Mouse (Mus musculus) ES-Bruce4 (cell line): ENCODE data around the gene Casp4. TPM values are rescaled to one million over a fixed set of nuclear protein-coding genes. Genes with fewer than 3 reads are reported as not detected.

Source experiments
- H3K27ac ChIP-seq: 2 replicates; pipeline ENCODE4 v1.5.1; 2012; ENCODE audit warnings: low read length, inconsistent platforms; ENCODE audit not compliant: insufficient read depth
- H3K27me3 ChIP-seq: 2 replicates; pipeline ENCODE4 v1.6.1; 2012; ENCODE audit warnings: mild to moderate bottlenecking, low read length, inconsistent platforms; ENCODE audit not compliant: control insufficient read depth, poor library complexity, insufficient read depth, severe bottlenecking
- H3K36me3 ChIP-seq: 2 replicates; pipeline ENCODE4 v1.6.1; 2012; ENCODE audit warnings: inconsistent platforms, mild to moderate bottlenecking, low read length, moderate library complexity; ENCODE audit not compliant: control insufficient read depth, poor library complexity, insufficient read depth, severe bottlenecking
- H3K4me1 ChIP-seq: one replicate; pipeline ENCODE4 v1.8.1; 2011; ENCODE audit warnings: low read length; ENCODE audit not compliant: control insufficient read depth, insufficient read depth
- H3K4me3 ChIP-seq: 2 replicates; pipeline ENCODE4 v1.5.1; 2011; ENCODE audit warnings: low read depth, mild to moderate bottlenecking, low read length
- H3K9ac ChIP-seq: 2 replicates; pipeline ENCODE4 v1.6.1; 2012; ENCODE audit warnings: low read depth, mild to moderate bottlenecking, inconsistent platforms; ENCODE audit not compliant: poor library complexity, severe bottlenecking
- H3K9me3 ChIP-seq: replicated peaks from 2 replicates; pipeline ENCODE4 v1.6.1; 2012; ENCODE audit warnings: mild to moderate bottlenecking, low read length, inconsistent platforms; ENCODE audit not compliant: control insufficient read depth, poor library complexity, insufficient read depth, severe bottlenecking
- CTCF ChIP-seq: IDR thresholded peaks from one replicate; pipeline ENCODE4 v1.8.1; 2011; ENCODE audit warnings: low read depth, low read length
- EP300 ChIP-seq: IDR thresholded peaks from 2 replicates; pipeline ENCODE4 v1.6.1; 2011; ENCODE audit warnings: low read depth, low read length; ENCODE audit not compliant: insufficient read depth
- POLR2A ChIP-seq: IDR thresholded peaks from one replicate; pipeline ENCODE4 v1.8.1; 2011; ENCODE audit warnings: low read length; ENCODE audit not compliant: insufficient read depth
- polyA plus RNA-seq: library from polyadenylated mRNA; stranded (reverse); fragments of >200 nt; gene quantifications from 2 replicates; pipeline ENCODE4 v1.2.4, GENCODE M21; 2011; ENCODE audit warnings: low read depth; ENCODE audit not compliant: missing spikeins, insufficient read depth, insufficient read length

Gene Casp4
- polyA plus RNA-seq, 1 experiment = 2.4 TPM

DNA sequence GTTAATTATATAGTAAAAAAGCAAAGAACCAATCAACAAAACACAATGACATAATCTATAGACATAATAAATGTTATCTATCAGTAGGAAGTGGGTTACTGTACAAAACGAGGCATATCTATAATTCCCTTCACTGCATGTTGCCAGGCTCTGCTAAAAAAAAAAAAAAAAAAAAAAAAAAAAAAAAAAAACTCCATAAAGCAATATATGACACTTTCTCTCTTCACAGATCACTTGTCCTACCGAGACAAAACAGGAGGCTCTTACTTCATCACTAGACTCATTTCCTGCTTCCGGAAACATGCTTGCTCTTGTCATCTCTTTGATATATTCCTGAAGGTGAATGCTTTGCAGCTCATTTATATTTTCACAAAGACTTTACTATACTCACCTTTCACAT lies 19.6 kb downstream of the Casp4 start:
- H3K4me3 ChIP-seq = no peak overlapping the region
- no peak overlapping the region for H3K27ac ChIP-seq
- H3K9ac ChIP-seq = no peak overlapping the region
- H3K4me1 ChIP-seq = no peaks in the 10 kb centered on the region
- H3K9me3 ChIP-seq = no peaks in the 10 kb centered on the region
- no peaks in the 10 kb centered on the region for H3K36me3 ChIP-seq
- H3K27me3 ChIP-seq = no peaks in the 10 kb centered on the region
- TF ChIP-seq EP300 = no peak
- no peak for TF ChIP-seq CTCF
- no peak for TF ChIP-seq POLR2A

DNA sequence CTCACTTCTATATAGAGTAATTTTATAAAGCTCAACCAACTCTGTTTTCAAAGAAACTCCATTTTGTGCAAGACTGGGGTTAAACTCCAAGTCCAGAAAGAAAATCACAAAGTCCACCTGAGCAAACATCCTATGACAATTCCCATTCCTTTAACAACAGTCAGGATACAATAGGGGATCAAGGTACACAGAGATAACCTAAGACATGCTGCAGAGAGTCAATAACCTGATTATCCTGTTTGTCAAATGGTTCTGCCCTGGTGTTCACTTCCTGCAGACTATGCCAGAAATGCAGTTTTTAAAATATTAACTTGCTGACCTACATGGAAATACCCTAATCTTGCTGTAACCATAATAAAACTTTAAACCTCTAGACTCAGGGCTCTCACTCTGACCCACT lies 23.8 kb downstream of the Casp4 start:
- Histone ChIP-seq H3K4me1 (no peaks in the 10 kb centered on the region), H3K27me3 (no peaks in the 10 kb centered on the region), H3K27ac (no peak overlapping the region), H3K4me3 (no peak overlapping the region), H3K36me3 (no peaks in the 10 kb centered on the region), H3K9ac (no peak overlapping the region), H3K9me3 (no peaks in the 10 kb centered on the region)
- TF ChIP-seq POLR2A (no peak), CTCF (no peak), EP300 (no peak)

DNA sequence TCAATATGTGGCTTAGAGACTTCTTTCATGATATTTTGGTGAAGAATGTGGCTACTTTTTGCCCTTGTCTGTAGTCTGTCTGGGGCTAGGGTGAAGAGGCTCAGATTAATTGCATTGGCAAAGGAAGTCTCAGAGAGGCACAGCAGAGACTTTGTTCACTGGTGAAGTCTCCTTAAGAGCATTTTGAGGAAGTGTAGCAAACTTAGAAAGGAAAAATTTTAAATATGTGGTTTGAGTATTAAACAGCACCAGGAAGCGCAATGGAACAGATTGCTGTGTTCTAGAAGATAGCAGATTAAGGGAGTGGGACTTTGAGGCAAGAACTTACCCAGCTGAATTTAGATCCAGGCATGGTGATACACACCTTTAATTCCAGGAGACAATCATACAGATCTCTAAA lies 24.8 kb downstream of the Casp4 start:
- Histone ChIP-seq H3K4me3 (no peak overlapping the region), H3K4me1 (no peaks in the 10 kb centered on the region), H3K9me3 (no peaks in the 10 kb centered on the region), H3K27ac (no peak overlapping the region), H3K27me3 (no peaks in the 10 kb centered on the region), H3K9ac (no peak overlapping the region), H3K36me3 (no peaks in the 10 kb centered on the region)
- no peak for TF ChIP-seq POLR2A
- TF ChIP-seq CTCF = no peak
- TF ChIP-seq EP300 = no peak

DNA sequence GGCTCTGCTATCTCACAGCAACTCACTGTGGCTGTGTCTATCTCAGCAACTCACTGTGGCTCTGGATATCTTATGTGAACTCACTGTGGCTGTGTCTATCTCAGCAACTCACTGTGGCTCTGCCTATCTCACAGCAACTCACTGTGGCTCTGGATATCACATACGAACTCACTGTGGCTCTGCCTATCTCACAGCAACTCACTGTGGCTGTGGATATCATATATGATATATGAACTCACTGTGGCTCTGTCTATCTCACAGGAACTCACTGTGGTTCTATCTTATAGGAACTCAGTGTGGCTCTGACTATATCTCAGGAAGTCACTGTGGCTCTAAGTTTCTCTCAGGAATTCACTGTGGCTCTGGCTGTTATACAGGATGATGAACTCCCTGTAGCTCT lies 34.5 kb downstream of the Casp4 start:
- Histone ChIP-seq H3K27me3 (no peaks in the 10 kb centered on the region), H3K4me3 (no peak overlapping the region), H3K36me3 (no peaks in the 10 kb centered on the region), H3K4me1 (no peaks in the 10 kb centered on the region), H3K9ac (no peak overlapping the region), H3K9me3 (no peaks in the 10 kb centered on the region), H3K27ac (no peak overlapping the region)
- TF ChIP-seq EP300 (no peak), POLR2A (no peak), CTCF (no peak)

DNA sequence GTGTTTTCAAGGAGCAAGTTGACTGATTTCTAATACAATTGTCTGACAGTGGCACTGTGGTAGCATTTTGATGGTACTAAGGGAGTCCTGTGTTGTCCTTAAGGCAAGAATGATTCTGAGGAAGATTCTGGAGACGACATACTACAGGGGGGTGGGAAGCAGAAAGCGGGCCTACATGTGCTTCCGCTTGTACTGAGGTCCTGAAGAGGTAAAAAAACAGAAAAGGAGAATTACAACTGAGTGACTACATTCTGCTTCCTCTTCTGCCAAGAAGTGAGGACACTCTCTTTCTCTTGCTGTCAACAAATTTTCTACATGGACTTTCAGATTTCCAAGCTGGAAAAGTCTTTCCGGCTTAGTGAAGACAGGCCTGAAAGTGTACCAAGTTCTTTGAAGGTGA lies 35.5 kb downstream of the Casp4 start:
- H3K9ac ChIP-seq = no peak overlapping the region
- H3K9me3 ChIP-seq = no peaks in the 10 kb centered on the region
- no peak overlapping the region for H3K4me3 ChIP-seq
- H3K27me3 ChIP-seq = no peaks in the 10 kb centered on the region
- no peaks in the 10 kb centered on the region for H3K36me3 ChIP-seq
- TF ChIP-seq POLR2A = no peak
- no peak for TF ChIP-seq EP300
- TF ChIP-seq CTCF = no peak
- no peaks in the 10 kb centered on the region for H3K4me1 ChIP-seq
- no peak overlapping the region for H3K27ac ChIP-seq

DNA sequence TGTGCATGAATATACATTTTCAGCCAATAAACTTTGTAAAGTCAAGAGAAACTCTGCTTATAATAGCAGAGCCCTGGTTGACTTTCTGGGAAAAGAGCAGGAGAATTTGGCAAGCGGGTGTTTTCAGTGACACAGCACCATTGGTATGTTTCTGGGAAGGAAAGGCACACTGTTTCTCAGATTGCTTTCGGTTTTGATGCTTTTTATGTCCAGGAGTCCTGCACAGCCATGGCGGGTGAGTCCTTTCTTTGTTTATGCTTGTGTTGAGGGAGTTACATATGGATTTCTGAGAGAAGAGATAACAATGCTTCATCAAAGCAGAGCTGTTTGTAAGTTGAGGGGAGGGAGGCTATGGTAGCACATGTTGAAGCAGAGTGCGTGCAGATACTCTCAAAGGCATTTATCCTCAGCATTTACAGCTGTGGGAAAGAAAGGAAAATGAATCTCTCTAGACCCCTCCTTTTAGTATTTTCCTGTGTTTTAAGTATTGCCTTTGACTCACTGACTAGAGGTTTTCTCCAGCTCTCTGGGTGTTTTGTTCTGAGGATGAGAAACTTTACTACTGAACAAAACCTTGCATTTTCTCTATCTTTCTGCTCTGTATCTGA lies 36.8 kb downstream of the Casp4 start, which contains the start of gene Casp12:
Gene Casp12 (plus strand): TSS at position 140 of the 608 bp plus-strand sequence.
- H3K9me3 ChIP-seq = no peaks in the 10 kb centered on the region
- H3K27ac ChIP-seq = no peak within 1 kb of the TSS
- TF ChIP-seq CTCF (no peak), POLR2A (no peak), EP300 (no peak)
- no peaks in the 10 kb centered on the region for H3K36me3 ChIP-seq
- no peak within 1 kb of the TSS for H3K4me3 ChIP-seq
- H3K27me3 ChIP-seq = no peaks in the 10 kb centered on the region
- H3K4me1 ChIP-seq = no peaks in the 10 kb centered on the region
- H3K9ac ChIP-seq = no peak within 1 kb of the TSS
